Mouse (Mus musculus): ENCODE data around the gene Nr1d2.

GRCm38 (mm10) chr14:18287391-18287790 is 48.5 kb upstream of the Nr1d2 start:
- TF ChIP-seq CTCF (conservative IDR thresholded peaks at IDR 0.05; ENCODE audit: insufficient read depth, insufficient read length, low read depth, low read length): no peak
- TF ChIP-seq POLR2A (IDR thresholded peaks at IDR 0.05; ENCODE audit: low read depth, low read length): no peak
